Mouse (Mus musculus) retina, postnatal 7 days (tissue): Measurements from ENCODE around the gene Zfp654.
"Not testable (repeated sequence)": the region's sequence is repeated elsewhere in the genome, so short reads cannot be mapped to it uniquely, and the experiment has no call there.

Source experiments
- DNase-seq: peaks from one replicate; pipeline ENCODE4 v3.0.0-alpha.2; 2012; ENCODE audit warnings: low read depth, low spot score

The Zfp654 gene

GRCm38 (mm10) chr16:64851563-64852362, at the start of gene Zfp654, which contains the start of gene Cggbp1:
Gene Zfp654, minus strand, starts transcription at chr16:64851652.
Gene Cggbp1, plus strand, starts transcription at chr16:64851996.
- peak; percentile 99 for DNase-seq

- no peak for DNase-seq
These were observed 47.6 kb upstream of the Zfp654 start for GRCm38 (mm10) chr16:64899084-64899483.

GRCm38 (mm10) chr16:64889496-64889895, 38.0 kb upstream of the Zfp654 start:
- DNase-seq = no peak

- DNase-seq = no peak
These were observed 34.1 kb upstream of the Zfp654 start for GRCm38 (mm10) chr16:64885547-64885946.

- no peak for DNase-seq
These were observed 33.7 kb upstream of the Zfp654 start for GRCm38 (mm10) chr16:64885142-64885541.

- DNase-seq = no peak
These were observed 33.0 kb upstream of the Zfp654 start for GRCm38 (mm10) chr16:64884420-64884838.

GRCm38 (mm10) chr16:64883896-64884295, 32.4 kb upstream of the Zfp654 start:
- DNase-seq = no peak

- DNase-seq = no peak
These were observed 30.0 kb upstream of the Zfp654 start for GRCm38 (mm10) chr16:64881442-64881841.

- no peak for DNase-seq
These were observed 29.5 kb upstream of the Zfp654 start for GRCm38 (mm10) chr16:64880986-64881385.

GRCm38 (mm10) chr16:64879735-64880134, 28.3 kb upstream of the Zfp654 start:
- DNase-seq = no peak

GRCm38 (mm10) chr16:64878611-64879132, 27.2 kb upstream of the Zfp654 start:
- no peak for DNase-seq

- DNase-seq = no peak
These were observed 25.9 kb upstream of the Zfp654 start for GRCm38 (mm10) chr16:64877314-64877713.

- DNase-seq = no peak
These were observed 25.3 kb upstream of the Zfp654 start for GRCm38 (mm10) chr16:64876631-64877265.

GRCm38 (mm10) chr16:64875822-64876221, 24.4 kb upstream of the Zfp654 start:
- no peak for DNase-seq

- no peak for DNase-seq
These were observed 23.9 kb upstream of the Zfp654 start for GRCm38 (mm10) chr16:64875384-64875783.

- DNase-seq = peak; percentile 24
These were observed 22.2 kb upstream of the Zfp654 start for GRCm38 (mm10) chr16:64873416-64874305.

GRCm38 (mm10) chr16:64872841-64873240, 21.4 kb upstream of the Zfp654 start:
- no peak for DNase-seq

GRCm38 (mm10) chr16:64872296-64872695, 20.8 kb upstream of the Zfp654 start:
- no peak for DNase-seq

GRCm38 (mm10) chr16:64869621-64870020, 18.2 kb upstream of the Zfp654 start:
- DNase-seq = no peak

GRCm38 (mm10) chr16:64868613-64869012, 17.2 kb upstream of the Zfp654 start:
- DNase-seq = no peak

- not testable (repeated sequence) for DNase-seq
These were observed 14.4 kb upstream of the Zfp654 start for GRCm38 (mm10) chr16:64865841-64866240.

GRCm38 (mm10) chr16:64856946-64857345, 5.5 kb upstream of the Zfp654 start:
- DNase-seq = no peak
